Mouse (Mus musculus) brain, embryonic 14.5 days (tissue): ENCODE measurements around the gene Cdc42ep5. TPM values are rescaled to one million over a fixed set of nuclear protein-coding genes. Genes with fewer than 3 reads are reported as not detected.

Experiments
- DNase-seq: peaks from one replicate; pipeline ENCODE4 v3.0.0-alpha.2; 2011; ENCODE audit warnings: low read depth
- CTCF ChIP-seq: fragments of 200-500 bp; IDR thresholded peaks from 2 replicates; pipeline ENCODE4 v1.5.1; 2012; ENCODE audit warnings: inconsistent platforms, mild to moderate bottlenecking, moderate library complexity, borderline replicate concordance; ENCODE audit not compliant: insufficient read depth, insufficient read length; ENCODE audit errors: extremely low read depth
- POLR2A ChIP-seq: fragments of 200-500 bp; IDR thresholded peaks from 2 replicates; pipeline ENCODE4 v1.6.1; 2012; ENCODE audit warnings: mild to moderate bottlenecking, inconsistent platforms, borderline replicate concordance; ENCODE audit not compliant: poor library complexity, insufficient read depth, insufficient read length, severe bottlenecking; ENCODE audit errors: extremely low read depth
- polyA plus RNA-seq: library from polyadenylated mRNA; depleted of rRNA; stranded (reverse); fragments of >200 nt; gene quantifications from 2 replicates; pipeline ENCODE4 v1.2.3, GENCODE M21; 2012

Cdc42ep5 gene
- polyA plus RNA-seq, 1 experiment, result 9.7 TPM

- DNase-seq, result no peak
- TF ChIP-seq POLR2A (no peak), CTCF (no peak)
These were observed 21.2 kb downstream of the Cdc42ep5 start for GRCm38 (mm10) chr7:4143506-4143905.

- no peak for DNase-seq
- no peak for TF ChIP-seq POLR2A
- TF ChIP-seq CTCF, result no peak
These were observed 21.7 kb downstream of the Cdc42ep5 start for GRCm38 (mm10) chr7:4142796-4143445.

- no peak for TF ChIP-seq CTCF
- no peak for TF ChIP-seq POLR2A
- DNase-seq, result no peak
These were observed 22.9 kb downstream of the Cdc42ep5 start for GRCm38 (mm10) chr7:4141648-4142325.

- DNase-seq, result no peak
These were observed 25.3 kb downstream of the Cdc42ep5 start for GRCm38 (mm10) chr7:4139391-4139790.

GRCm38 (mm10) chr7:4138671-4139070 lies 26.0 kb downstream of the Cdc42ep5 start:
- DNase-seq, result no peak
- TF ChIP-seq POLR2A (no peak), CTCF (no peak)

More at GRCm38 (mm10) chr7:4139391-4139790, 25.3 kb downstream of the Cdc42ep5 start:
- TF ChIP-seq POLR2A, result no peak
- TF ChIP-seq CTCF, result no peak

- no peak for DNase-seq
- TF ChIP-seq POLR2A, result no peak
- TF ChIP-seq CTCF, result no peak
These were observed 26.5 kb downstream of the Cdc42ep5 start for GRCm38 (mm10) chr7:4138181-4138580.

- TF ChIP-seq CTCF, result no peak
- TF ChIP-seq POLR2A, result no peak
- DNase-seq, result no peak
These were observed 26.9 kb downstream of the Cdc42ep5 start for GRCm38 (mm10) chr7:4137746-4138145.

- peak; percentile 100 for DNase-seq
These were observed 27.7 kb downstream of the Cdc42ep5 start, which contains the start of gene Leng8 for GRCm38 (mm10) chr7:4136771-4137531. TSS of gene Leng8 (plus strand) at chr7:4137039.

GRCm38 (mm10) chr7:4136404-4136770 lies 28.3 kb downstream of the Cdc42ep5 start:
- DNase-seq, result no peak
- no peak for TF ChIP-seq POLR2A
- TF ChIP-seq CTCF, result no peak

More at GRCm38 (mm10) chr7:4136771-4137531, 27.7 kb downstream of the Cdc42ep5 start, which contains the start of gene Leng8:
- TF ChIP-seq CTCF (no peak), POLR2A (peak; percentile 66)

GRCm38 (mm10) chr7:4134911-4135310 lies 29.7 kb downstream of the Cdc42ep5 start:
- no peak for DNase-seq
- TF ChIP-seq POLR2A (no peak), CTCF (no peak)

- no peak for DNase-seq
- no peak for TF ChIP-seq POLR2A
- TF ChIP-seq CTCF, result no peak
These were observed 31.7 kb downstream of the Cdc42ep5 start for GRCm38 (mm10) chr7:4132998-4133397.

- TF ChIP-seq CTCF (no peak), POLR2A (no peak)
- no peak for DNase-seq
These were observed 32.1 kb downstream of the Cdc42ep5 start for GRCm38 (mm10) chr7:4132581-4132980.

- TF ChIP-seq POLR2A, result no peak
- no peak for TF ChIP-seq CTCF
- DNase-seq, result no peak
These were observed 32.7 kb downstream of the Cdc42ep5 start for GRCm38 (mm10) chr7:4131964-4132363.
